Mouse (Mus musculus) liver, adult (tissue): Measurements from ENCODE around the gene Tada3.

Source experiments
- GATA4 ChIP-seq: IDR thresholded peaks from 2 replicates; pipeline ENCODE4 v1.6.1; 2014; ENCODE audit warnings: mild to moderate bottlenecking, low read length; ENCODE audit not compliant: insufficient replicate concordance

The Tada3 gene

DNA sequence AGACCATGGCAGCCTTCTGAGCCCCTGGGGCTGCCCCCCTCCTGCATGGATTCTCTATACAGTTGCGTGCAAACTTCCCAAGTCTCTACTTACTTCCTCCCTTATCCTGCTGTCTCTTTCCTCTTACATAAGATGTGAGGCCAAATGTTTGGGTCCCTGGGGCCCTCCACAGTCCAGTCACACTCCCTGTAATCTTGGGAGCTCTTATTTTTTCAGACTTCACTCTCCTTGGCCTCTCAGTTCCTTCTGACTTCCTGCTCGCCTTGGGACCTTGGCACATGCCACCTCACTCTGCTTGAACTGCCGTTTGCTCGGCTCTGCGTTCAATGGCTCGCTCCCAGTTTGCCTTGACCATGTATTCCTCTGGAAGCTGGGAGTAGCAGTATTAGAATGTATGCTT lies 16.3 kb upstream of the Tada3 start:
- TF ChIP-seq GATA4: no peak

DNA sequence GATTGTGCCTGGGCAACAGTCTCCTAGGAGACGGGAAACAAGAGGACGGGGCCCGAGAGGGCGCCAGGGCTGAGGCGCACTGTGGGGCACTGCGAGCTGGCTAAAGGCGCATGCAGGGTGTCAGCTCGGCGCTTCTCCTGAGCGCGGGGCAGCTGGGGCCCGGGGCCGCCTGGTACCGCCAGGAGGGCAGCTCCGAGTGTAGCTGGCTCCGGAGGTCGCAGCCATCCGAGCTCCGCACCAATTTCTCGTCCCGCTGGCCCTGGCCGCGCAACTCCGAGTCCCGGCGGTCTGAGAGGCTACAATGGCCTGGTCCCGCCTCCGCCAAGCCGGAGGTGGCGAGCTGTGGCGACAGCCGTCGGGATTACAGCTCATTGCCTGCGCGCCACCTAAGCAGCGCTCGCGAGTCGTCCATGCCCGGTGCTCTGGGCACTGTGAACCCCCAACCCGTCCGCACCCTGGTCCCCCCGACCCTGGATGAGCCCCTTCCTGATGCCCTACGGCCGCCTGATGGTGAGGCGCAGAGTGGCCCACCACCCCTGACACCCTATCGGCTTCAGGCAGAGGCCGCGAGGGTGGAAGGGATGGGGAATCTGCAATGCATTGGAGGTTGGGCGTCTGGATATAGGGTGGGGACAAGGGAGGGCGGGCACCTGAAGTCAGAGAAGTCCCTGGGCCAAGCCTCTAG lies 14.8 kb upstream of the Tada3 start:
- TF ChIP-seq GATA4: no peak

DNA sequence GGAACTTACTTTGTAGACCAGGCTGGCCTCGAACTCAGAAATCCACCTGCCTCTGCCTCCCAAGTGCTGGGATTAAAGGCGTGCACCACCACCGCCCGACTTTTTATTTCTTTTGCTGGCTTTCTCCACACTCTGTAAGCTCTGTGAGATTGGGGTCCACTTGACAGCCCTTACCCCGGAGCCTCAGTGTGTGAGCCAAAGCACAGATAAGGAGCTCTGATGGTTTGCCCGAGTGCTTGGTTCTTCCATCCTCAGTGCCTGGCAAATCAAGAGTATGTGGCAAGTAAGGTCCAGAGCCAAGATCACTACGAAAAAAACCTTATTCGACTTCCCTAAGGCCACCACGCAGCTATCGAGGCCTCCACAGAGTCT lies 14.3 kb upstream of the Tada3 start:
- TF ChIP-seq GATA4: no peak

- no peak for TF ChIP-seq GATA4
Measured at GRCm38 (mm10) chr6:113390715-113391114, 13.0 kb upstream of the Tada3 start.

- no peak for TF ChIP-seq GATA4
Measured at GRCm38 (mm10) chr6:113388960-113389359, 11.3 kb upstream of the Tada3 start, which contains the start of gene Ttll3. Ttll3 (plus strand) TSS chr6:113389260.

GRCm38 (mm10) chr6:113386025-113386424 lies 8.3 kb upstream of the Tada3 start:
- no peak for TF ChIP-seq GATA4

- TF ChIP-seq GATA4: no peak
Measured at GRCm38 (mm10) chr6:113385160-113385714, 7.6 kb upstream of the Tada3 start.

- TF ChIP-seq GATA4: no peak
Measured at GRCm38 (mm10) chr6:113384351-113384927, 6.8 kb upstream of the Tada3 start.

- no peak for TF ChIP-seq GATA4
Measured at GRCm38 (mm10) chr6:113380480-113380879, 2.8 kb upstream of the Tada3 start.

DNA sequence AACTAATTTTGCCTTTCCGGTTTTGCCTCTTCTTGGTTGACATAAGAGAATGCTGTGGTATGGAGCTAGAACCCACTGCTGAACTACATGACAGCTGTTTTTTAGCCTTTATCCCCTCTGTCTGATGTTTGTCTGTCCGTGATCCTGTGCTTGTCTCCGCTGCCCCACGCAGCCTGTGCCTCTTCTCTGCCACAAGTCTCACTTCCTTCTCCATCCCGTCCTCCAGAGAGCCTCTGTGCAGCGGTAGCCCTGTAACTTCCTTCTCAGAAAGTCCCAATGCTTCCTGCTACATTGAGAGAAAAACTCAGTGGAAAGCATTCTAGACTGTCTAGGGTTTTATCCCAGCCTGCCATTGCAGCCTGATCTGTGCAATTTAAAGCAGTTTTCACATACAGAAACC lies 1.6 kb upstream of the Tada3 start:
- no peak for TF ChIP-seq GATA4

DNA sequence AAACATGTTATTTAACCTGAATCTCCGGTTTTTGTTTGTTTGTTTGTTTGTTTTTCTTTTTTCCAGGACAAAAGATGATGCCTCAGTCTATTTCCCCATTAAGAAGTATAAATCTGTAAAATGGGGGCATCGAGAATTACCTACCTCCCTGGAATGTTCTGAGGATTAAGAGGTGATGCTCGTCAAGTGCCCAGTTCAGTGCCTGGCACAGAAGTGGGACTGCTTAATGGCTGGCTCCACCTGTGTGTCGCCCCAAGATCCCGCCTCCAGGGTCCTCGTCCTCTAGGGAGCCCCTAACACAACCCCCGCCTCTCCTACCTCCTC lies 549 bp downstream of the Tada3 start:
- TF ChIP-seq GATA4: no peak

DNA sequence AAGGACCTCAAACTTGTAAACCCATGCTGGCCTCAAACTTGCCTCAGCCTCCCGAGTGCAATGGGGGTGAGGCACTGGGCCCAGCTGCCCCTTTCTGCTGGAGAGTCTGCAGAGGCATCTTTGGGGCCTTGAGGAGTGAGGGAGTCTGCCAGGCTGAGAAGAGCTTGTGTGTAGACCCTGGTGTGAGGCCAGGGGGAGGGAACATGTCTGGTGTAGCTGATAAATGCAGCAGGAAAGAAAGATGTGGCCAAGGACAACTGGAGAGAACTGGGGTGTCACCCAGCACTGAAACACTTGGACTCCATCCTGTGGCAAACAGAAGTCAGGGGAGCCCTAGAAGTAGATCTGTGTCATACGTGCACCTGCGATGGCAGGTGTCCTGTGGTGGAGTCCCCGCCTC lies 4.2 kb downstream of the Tada3 start:
- TF ChIP-seq GATA4: no peak

DNA sequence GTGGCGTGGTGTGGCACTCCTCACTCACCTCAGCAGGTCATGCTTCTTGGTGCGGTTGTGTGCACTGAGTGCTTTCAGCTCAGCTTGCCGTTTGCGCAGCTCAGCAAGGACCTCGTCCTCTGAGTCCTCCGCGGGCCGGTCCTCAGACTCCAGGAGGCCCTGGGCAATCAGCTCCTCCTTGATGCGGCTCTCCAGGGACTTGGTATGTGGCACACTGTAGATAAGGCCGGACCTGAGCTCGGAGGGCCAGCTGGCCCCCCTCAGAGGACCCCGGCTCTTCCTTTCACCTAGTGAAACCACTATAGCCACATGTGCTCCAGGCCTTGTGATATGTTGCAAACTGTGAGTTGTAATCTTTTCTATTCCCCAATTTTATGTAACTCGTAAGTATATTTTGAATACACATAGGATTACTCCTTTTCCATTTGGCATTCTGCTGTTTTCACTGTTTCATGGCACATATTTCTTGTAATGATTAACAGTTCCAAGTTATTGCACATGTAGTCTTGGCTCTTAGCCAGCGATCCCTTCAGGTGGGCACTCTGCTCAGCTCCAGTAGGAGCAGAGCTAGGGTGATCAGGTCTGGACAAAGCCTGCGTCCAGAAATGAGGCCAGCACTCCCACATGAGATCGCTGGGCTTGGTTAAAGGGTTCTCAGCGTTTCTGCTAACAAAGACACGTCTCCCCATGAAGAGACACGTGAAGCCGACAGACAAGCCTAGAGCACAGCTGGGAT lies 7.3 kb downstream of the Tada3 start:
- no peak for TF ChIP-seq GATA4

DNA sequence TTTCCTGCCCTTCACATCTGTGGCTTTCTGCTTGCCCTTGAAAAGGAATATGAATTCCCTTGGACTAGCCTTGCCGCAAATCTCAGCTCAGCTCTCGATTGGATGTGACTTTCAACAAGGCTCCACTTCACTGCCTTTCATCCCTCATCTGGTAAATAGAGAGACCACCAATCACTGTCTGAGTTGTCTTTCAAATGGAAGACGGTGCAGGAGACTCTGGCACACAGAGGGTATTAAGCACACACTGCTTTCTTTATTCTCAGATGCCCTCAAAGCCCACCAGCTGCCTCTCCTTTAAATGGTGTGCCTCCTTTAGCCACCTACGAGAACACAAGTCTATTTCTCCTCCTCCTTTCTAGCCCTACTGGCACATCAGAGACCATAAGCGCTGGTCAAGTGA lies 9.1 kb downstream of the Tada3 start:
- no peak for TF ChIP-seq GATA4

DNA sequence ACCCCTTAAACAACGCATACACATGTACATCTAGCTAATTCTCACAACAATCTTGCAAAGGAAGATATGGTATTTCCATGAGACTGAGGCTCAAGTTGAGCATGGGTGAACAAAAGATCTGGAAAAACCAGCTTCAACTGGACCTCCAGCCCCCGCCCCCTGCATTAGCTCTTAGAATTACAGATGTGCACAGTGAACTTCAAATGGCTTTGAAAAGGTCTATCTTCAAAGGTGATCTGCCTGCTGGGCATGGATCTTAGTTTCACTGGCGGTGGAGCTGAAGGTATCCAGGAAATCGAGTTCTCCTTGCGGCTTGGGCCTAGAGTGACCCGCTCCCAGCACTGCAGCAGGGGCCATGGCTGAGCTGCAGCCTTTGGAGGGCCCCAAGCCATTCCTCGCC lies 9.6 kb downstream of the Tada3 start:
- no peak for TF ChIP-seq GATA4

DNA sequence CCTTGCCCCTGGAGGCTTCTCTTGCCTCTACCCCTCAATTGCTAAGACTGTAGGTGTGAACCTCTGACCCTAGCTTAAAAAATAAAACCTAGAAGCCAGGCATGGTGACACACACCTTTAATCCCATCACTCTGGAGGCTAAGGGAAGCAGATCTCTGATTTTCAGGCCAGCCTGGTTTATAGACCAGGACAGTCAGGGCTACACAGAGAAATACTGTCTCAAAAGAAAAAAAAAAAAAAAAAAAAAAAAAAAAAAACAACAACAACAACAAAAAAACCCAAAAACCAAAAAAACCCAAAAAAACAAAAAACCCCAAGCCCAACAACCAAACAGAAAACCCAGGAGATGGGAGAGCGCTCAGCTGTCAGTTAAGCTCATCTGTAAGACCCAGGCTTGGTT lies 10.1 kb downstream of the Tada3 start:
- no peak for TF ChIP-seq GATA4

DNA sequence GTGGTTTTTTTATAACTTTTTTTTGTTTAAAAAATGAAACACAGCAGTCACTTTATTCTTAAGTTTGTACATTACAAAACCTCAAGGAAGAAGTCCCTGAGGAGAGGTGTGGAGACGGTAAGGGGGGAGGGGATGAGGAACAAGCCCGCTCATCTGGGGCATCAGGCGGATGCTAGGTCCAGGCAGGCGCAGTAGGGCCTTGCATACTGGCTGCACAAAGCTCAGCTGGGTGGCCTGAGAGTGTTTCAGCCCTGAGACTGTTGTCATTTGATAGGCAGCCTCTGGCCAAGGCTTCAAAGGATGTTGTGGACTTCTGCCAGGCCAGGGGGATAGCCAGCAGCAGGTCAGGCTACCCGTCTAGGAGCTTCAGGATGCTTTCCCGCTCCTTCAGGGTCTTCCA lies 11.0 kb downstream of the Tada3 start:
- no peak for TF ChIP-seq GATA4

DNA sequence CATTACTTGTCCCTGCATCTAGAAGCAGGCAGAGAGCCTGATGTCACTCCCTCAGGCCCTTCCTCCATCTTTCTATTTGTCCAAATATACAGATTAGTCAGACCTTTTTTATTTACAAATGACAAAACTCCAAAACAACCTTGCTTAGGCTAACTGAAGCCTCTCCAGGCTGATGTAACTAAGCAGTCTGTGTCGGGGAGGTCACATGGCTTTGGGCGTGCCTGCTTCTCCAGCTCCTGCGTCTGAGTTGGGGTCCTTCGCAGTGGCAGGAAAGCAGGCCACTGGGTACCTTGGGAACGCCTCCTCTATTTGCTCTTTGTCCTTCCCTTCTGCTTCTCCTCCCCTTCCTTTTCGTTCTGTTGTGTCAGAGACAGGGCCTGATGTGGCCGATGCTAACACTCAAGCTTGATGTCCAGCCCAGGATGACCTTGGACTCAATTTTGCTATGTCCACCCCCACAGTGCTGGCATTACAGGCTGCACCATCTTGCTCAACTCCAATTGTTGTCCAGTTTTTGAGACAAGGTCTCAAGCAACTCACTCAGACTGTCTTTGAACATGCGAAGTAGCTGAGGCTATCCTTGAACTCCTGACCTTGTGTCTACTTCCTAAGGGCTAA lies 13.1 kb downstream of the Tada3 start:
- TF ChIP-seq GATA4: no peak
